Mouse (Mus musculus) thymus, adult 2 months (tissue): ENCODE results near the gene Dagla.

Experiments used
- CTCF ChIP-seq: fragments of 200-500 bp; IDR thresholded peaks from 2 replicates; pipeline ENCODE4 v1.5.1; 2012; ENCODE audit warnings: mild to moderate bottlenecking, control low read depth, low read length, moderate library complexity, borderline replicate concordance; ENCODE audit not compliant: control insufficient read depth, poor library complexity, insufficient read depth; ENCODE audit errors: extremely low read depth
- POLR2A ChIP-seq: fragments of 200-500 bp; IDR thresholded peaks from 2 replicates; pipeline ENCODE4 v1.6.1; 2012; ENCODE audit warnings: mild to moderate bottlenecking, low read length, control low read depth, moderate library complexity; ENCODE audit not compliant: control insufficient read depth, poor library complexity, insufficient read depth; ENCODE audit errors: extremely low read depth

DNA sequence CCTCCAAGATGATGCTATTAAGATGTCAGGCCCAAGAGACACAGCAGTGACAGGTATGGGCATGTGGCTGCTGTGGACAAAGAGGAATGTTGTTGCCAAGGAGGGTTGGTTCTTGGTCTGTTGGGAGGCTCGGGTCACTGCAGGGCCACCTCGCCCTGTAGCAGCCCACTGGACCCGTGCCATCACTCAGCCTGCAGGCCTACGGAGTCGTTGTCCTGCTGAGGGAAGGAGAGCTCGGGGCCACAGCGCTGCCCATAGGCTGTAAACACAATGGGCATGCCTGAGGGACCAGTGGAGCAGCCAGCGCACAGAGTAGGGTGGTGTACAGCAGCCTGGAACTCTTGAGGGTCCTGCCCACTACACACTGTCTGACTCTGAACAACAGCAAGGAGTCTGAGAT is 7.4 kb upstream of the Dagla start:
- no peak for TF ChIP-seq POLR2A
- no peak for TF ChIP-seq CTCF
